Mouse (Mus musculus) ES-Bruce4 (cell line): ENCODE measurements around the gene Cntnap2. TPM values are rescaled to one million over a fixed set of nuclear protein-coding genes. Genes with fewer than 3 reads are reported as not detected.

Source experiments
- H3K27ac ChIP-seq: 2 replicates; pipeline ENCODE4 v1.5.1; 2012; ENCODE audit warnings: low read length, inconsistent platforms; ENCODE audit not compliant: insufficient read depth
- H3K27me3 ChIP-seq: 2 replicates; pipeline ENCODE4 v1.6.1; 2012; ENCODE audit warnings: mild to moderate bottlenecking, low read length, inconsistent platforms; ENCODE audit not compliant: control insufficient read depth, poor library complexity, insufficient read depth, severe bottlenecking
- H3K36me3 ChIP-seq: 2 replicates; pipeline ENCODE4 v1.6.1; 2012; ENCODE audit warnings: inconsistent platforms, mild to moderate bottlenecking, low read length, moderate library complexity; ENCODE audit not compliant: control insufficient read depth, poor library complexity, insufficient read depth, severe bottlenecking
- H3K4me1 ChIP-seq: one replicate; pipeline ENCODE4 v1.8.1; 2011; ENCODE audit warnings: low read length; ENCODE audit not compliant: control insufficient read depth, insufficient read depth
- H3K4me3 ChIP-seq: 2 replicates; pipeline ENCODE4 v1.5.1; 2011; ENCODE audit warnings: low read depth, mild to moderate bottlenecking, low read length
- H3K9ac ChIP-seq: 2 replicates; pipeline ENCODE4 v1.6.1; 2012; ENCODE audit warnings: low read depth, mild to moderate bottlenecking, inconsistent platforms; ENCODE audit not compliant: poor library complexity, severe bottlenecking
- H3K9me3 ChIP-seq: replicated peaks from 2 replicates; pipeline ENCODE4 v1.6.1; 2012; ENCODE audit warnings: mild to moderate bottlenecking, low read length, inconsistent platforms; ENCODE audit not compliant: control insufficient read depth, poor library complexity, insufficient read depth, severe bottlenecking
- CTCF ChIP-seq: IDR thresholded peaks from one replicate; pipeline ENCODE4 v1.8.1; 2011; ENCODE audit warnings: low read depth, low read length
- EP300 ChIP-seq: IDR thresholded peaks from 2 replicates; pipeline ENCODE4 v1.6.1; 2011; ENCODE audit warnings: low read depth, low read length; ENCODE audit not compliant: insufficient read depth
- POLR2A ChIP-seq: IDR thresholded peaks from one replicate; pipeline ENCODE4 v1.8.1; 2011; ENCODE audit warnings: low read length; ENCODE audit not compliant: insufficient read depth
- polyA plus RNA-seq: library from polyadenylated mRNA; stranded (reverse); fragments of >200 nt; gene quantifications from 2 replicates; pipeline ENCODE4 v1.2.4, GENCODE M21; 2011; ENCODE audit warnings: low read depth; ENCODE audit not compliant: missing spikeins, insufficient read depth, insufficient read length

The Cntnap2 gene
- polyA plus RNA-seq, 1 experiment: 4.8 TPM

- Histone ChIP-seq H3K4me1 (no peaks in the 10 kb centered on the region), H3K9ac (no peak overlapping the region), H3K4me3 (no peak overlapping the region), H3K27ac (no peak overlapping the region), H3K36me3 (no peaks in the 10 kb centered on the region), H3K9me3 (no peaks in the 10 kb centered on the region), H3K27me3 (no peaks in the 10 kb centered on the region)
- TF ChIP-seq CTCF (no peak), POLR2A (no peak), EP300 (no peak)
Observed at GRCm38 (mm10) chr6:46263171-46263570, 1204.0 kb downstream of the Cntnap2 start.

- no peak overlapping the region for H3K27ac ChIP-seq
- no peak overlapping the region for H3K4me3 ChIP-seq
- H3K9me3 ChIP-seq: no peaks in the 10 kb centered on the region
- no peaks in the 10 kb centered on the region for H3K36me3 ChIP-seq
- H3K4me1 ChIP-seq: no peaks in the 10 kb centered on the region
- H3K27me3 ChIP-seq: no peaks in the 10 kb centered on the region
- TF ChIP-seq POLR2A (no peak), CTCF (no peak), EP300 (no peak)
- H3K9ac ChIP-seq: no peak overlapping the region
Observed at GRCm38 (mm10) chr6:46346946-46347345, 1287.8 kb downstream of the Cntnap2 start.

GRCm38 (mm10) chr6:46361091-46361490, 1301.9 kb downstream of the Cntnap2 start:
- no peak overlapping the region for H3K27ac ChIP-seq
- no peaks in the 10 kb centered on the region for H3K36me3 ChIP-seq
- TF ChIP-seq CTCF (no peak), EP300 (no peak), POLR2A (no peak)
- H3K4me1 ChIP-seq: no peaks in the 10 kb centered on the region
- H3K27me3 ChIP-seq: no peaks in the 10 kb centered on the region
- H3K9me3 ChIP-seq: no peaks in the 10 kb centered on the region
- H3K4me3 ChIP-seq: no peak overlapping the region
- H3K9ac ChIP-seq: no peak overlapping the region

GRCm38 (mm10) chr6:46362156-46362555, 1303.0 kb downstream of the Cntnap2 start:
- Histone ChIP-seq H3K4me3 (no peak overlapping the region), H3K4me1 (no peaks in the 10 kb centered on the region), H3K9me3 (no peaks in the 10 kb centered on the region), H3K9ac (no peak overlapping the region), H3K36me3 (no peaks in the 10 kb centered on the region), H3K27me3 (no peaks in the 10 kb centered on the region), H3K27ac (no peak overlapping the region)
- TF ChIP-seq CTCF (no peak), POLR2A (no peak), EP300 (no peak)

GRCm38 (mm10) chr6:46398725-46399589, 1339.8 kb downstream of the Cntnap2 start:
- no peaks in the 10 kb centered on the region for H3K9me3 ChIP-seq
- TF ChIP-seq EP300: no peak
- TF ChIP-seq POLR2A: no peak
- no peaks in the 10 kb centered on the region for H3K36me3 ChIP-seq
- H3K9ac ChIP-seq: no peak overlapping the region
- H3K4me1 ChIP-seq: no peaks in the 10 kb centered on the region
- no peaks in the 10 kb centered on the region for H3K27me3 ChIP-seq
- no peak overlapping the region for H3K4me3 ChIP-seq
- no peak overlapping the region for H3K27ac ChIP-seq

- Histone ChIP-seq H3K27ac (no peak overlapping the region), H3K36me3 (no peaks in the 10 kb centered on the region), H3K27me3 (no peaks in the 10 kb centered on the region), H3K9ac (no peak overlapping the region), H3K4me3 (no peak overlapping the region), H3K4me1 (no peaks in the 10 kb centered on the region), H3K9me3 (no peaks in the 10 kb centered on the region)
- TF ChIP-seq CTCF: no peak
Observed at GRCm38 (mm10) chr6:46414154-46414553, 1355.0 kb downstream of the Cntnap2 start.
